Mouse (Mus musculus): Measurements from ENCODE around the gene Pdxk. TPM values are rescaled to one million over a fixed set of nuclear protein-coding genes. Genes with fewer than 3 reads are reported as not detected.
"Not testable (repeated sequence)": the region's sequence is repeated elsewhere in the genome, so short reads cannot be mapped to it uniquely, and the experiment has no call there.

The Pdxk gene
- total RNA-seq, 2 experiments from 2014 or later: 2.6 to 3.4 TPM

DNA sequence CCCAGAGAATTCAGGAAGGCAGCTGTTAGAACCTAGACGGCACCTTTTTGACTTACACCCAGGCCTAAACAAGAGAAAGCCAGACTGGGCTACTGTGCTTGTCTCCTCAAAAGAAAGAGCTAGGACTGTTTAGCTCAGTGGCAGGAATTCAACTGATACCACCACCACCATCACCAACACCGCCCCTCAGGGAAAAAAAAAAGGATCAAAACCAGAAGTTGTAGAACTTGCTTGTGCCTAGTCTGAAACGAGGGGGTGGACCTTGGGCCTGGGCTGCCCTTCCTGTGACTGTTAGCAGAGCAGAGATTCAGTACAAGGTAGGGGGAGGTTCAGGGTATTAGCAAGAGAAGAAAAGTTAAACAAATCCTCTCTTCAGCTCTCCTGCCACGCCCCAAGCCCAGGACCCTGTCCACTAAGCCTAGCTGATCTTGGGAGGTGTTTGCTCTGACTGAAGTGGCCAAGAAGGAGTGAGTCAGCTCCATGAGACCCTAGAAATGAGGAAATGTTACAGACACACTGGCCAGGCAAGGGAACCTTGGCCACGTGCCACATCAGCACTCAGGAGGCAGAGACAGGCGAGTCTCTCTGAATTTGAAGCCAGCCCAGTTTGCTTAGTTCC is 38.5 kb downstream of the Pdxk start:
- no peak for ATAC-seq (replicated peaks; ENCODE audit: low FRiP score, poor library complexity, severe bottlenecking)

- peak; percentile 90 for ATAC-seq (replicated peaks; ENCODE audit: low FRiP score, poor library complexity, severe bottlenecking)
Observed at GRCm38 (mm10) chr10:78425181-78426041, 39.4 kb downstream of the Pdxk start, which contains the start of gene Cstb. Gene Cstb (plus strand): TSS chr10:78425669.

DNA sequence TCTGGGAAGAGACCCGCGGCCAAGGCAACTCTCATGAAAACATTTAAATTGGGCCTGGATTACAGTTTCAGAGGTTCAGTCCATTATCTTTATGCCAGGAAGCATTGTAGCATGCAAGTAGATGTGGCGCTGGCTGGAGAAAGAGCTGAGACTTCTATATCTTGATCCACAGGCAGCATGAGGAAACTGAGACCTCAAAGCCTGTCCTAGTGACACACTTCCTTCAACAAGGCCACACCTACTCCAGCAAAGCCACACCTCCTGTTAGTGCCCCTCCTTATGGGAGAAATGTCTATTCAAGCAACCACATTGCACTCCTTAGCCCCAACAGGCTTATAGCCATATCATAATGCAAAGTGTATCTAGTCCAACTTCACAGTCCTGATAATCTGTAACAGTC is 42.2 kb downstream of the Pdxk start:
- no peak for ATAC-seq (replicated peaks; ENCODE audit: low FRiP score, poor library complexity, severe bottlenecking)

GRCm38 (mm10) chr10:78420929-78421328 is 43.8 kb downstream of the Pdxk start:
- no peak for ATAC-seq (replicated peaks; ENCODE audit: low FRiP score, poor library complexity, severe bottlenecking)

DNA sequence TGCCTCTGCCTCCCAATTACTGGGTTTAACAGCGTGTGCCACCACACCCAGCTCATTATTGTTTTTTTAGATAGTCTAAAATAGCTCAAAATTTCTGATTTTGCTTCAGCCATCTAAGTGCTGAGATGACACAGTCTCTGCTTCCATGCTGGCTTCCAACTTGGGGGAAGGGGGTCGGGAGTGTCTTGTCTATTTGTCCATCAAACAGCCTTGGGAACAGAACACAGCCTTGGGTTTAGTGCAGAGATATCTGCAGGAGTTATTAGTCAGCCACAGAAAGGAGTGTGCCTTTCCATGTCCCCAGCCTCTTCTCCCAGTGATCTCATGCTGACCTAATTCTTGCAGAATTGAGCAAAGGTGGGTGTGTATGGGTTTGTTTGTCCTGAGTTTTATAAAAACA is 46.0 kb downstream of the Pdxk start:
- no peak for ATAC-seq (replicated peaks; ENCODE audit: low FRiP score, poor library complexity, severe bottlenecking)

DNA sequence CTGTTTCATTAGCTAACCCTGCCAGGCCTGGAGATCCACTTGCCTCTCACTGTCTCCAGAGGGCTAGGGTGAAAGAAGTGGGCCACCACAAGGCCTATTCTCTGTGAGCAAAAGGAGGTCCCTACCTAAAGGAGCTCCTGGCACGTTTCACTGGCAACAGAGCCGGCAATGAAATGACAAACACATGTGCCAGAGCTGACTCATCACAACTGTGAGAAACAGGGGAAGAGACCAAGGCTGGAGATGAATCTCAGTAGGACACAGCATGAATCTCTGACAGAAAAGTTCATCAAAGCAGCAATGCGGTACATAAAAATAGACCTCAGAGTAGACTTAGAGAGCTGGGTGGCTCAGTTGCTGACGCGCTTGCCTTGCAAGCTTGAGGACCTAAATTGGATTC is 46.9 kb downstream of the Pdxk start:
- no peak for ATAC-seq (replicated peaks; ENCODE audit: low FRiP score, poor library complexity, severe bottlenecking)

- ATAC-seq (replicated peaks; ENCODE audit: low FRiP score, poor library complexity, severe bottlenecking): not testable (repeated sequence)
Observed at GRCm38 (mm10) chr10:78414936-78415335, 49.8 kb downstream of the Pdxk start.

DNA sequence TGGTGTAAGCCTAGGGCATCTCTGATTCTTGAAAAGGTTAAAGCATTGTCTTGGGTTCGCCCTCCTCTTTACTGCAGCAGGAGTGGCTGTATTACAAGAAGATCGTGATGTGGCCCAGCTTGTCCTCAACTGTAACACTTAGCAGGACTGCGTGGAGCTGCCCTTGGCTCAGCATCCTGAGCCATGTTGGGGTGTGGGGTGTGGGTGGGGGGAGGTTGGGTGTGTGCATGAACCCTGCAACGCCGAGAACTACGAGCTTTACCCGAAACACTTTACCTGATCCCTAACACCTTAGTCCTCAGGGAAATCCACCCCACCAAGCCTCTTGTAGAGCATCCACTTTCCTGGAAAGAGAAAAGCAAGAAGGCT is 51.6 kb downstream of the Pdxk start:
- ATAC-seq (replicated peaks; ENCODE audit: low FRiP score, poor library complexity, severe bottlenecking): no peak

DNA sequence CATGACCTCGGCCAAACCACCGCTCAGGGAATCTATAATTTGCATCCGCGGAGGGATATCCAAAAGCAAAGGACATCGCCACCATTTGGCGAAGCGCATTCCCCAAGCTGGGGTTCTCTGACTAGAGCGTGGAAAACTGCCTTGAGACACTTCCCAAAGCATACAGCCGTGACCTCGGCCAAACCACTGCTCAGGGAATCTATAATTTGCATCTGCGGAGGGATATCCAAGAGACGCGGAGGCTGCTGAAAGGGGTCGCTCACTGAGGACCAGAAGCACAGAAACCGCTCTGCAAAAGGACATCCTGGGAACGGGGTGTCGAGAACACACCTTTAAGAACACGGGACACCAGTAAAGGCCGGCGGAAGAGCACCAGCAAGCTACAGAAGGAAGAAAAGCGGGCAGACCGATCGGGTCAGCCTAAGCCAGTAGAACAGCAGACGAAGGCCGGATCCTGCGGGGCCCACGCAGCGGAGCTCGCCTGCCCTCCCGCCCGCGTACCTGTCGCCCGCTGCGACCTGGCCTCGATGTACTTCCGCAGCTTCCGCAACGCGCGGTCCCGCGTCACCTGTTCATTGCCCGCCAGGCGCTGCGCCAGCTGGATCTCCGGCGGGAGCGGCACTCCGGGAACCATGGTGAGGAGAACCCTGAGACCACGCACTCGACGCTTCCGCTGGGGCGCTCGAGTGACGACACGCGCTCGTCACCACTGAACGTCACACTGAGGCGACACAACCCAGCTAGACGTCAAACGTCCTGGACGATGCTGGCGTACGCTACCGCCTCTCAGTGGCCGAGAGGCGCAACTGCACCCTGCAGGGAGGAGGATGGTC is 52.2 kb downstream of the Pdxk start, which contains the start of gene Rrp1:
Gene Rrp1 (minus strand): TSS at position 725 of the 833 bp plus-strand sequence.
- peak; percentile 97 for ATAC-seq (replicated peaks; ENCODE audit: low FRiP score, poor library complexity, severe bottlenecking)

GRCm38 (mm10) chr10:78411851-78412250 is 52.9 kb downstream of the Pdxk start:
- no peak for ATAC-seq (replicated peaks; ENCODE audit: low FRiP score, poor library complexity, severe bottlenecking)

GRCm38 (mm10) chr10:78409035-78409788 is 55.6 kb downstream of the Pdxk start:
- no peak for ATAC-seq (replicated peaks; ENCODE audit: low FRiP score, poor library complexity, severe bottlenecking)

DNA sequence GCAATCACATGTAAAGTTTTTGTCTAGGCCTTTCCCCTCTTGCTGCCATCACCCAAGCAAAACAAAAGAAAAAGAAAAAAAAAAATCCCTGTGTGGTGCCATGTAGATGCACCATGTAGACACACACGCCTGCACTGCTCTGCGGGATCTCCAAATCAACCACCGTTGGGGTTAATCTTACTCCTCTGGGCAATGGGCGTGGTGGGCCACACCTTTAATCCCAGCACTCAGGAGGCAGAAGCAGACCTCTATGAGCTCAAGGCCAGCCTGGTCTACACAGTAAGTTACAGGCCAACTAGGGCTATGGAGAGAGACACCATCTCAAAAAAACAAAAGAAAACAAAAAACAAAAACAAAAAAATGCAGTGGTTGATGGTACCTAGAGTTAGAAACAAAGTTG is 57.6 kb downstream of the Pdxk start:
- ATAC-seq (replicated peaks; ENCODE audit: low FRiP score, poor library complexity, severe bottlenecking): no peak

- ATAC-seq (replicated peaks; ENCODE audit: low FRiP score, poor library complexity, severe bottlenecking): no peak
Observed at GRCm38 (mm10) chr10:78406152-78406551, 58.6 kb downstream of the Pdxk start.

- ATAC-seq (replicated peaks; ENCODE audit: low FRiP score, poor library complexity, severe bottlenecking): no peak
Observed at GRCm38 (mm10) chr10:78402301-78402922, 62.4 kb downstream of the Pdxk start.

GRCm38 (mm10) chr10:78401127-78401526 is 63.6 kb downstream of the Pdxk start:
- no peak for ATAC-seq (replicated peaks; ENCODE audit: low FRiP score, poor library complexity, severe bottlenecking)

DNA sequence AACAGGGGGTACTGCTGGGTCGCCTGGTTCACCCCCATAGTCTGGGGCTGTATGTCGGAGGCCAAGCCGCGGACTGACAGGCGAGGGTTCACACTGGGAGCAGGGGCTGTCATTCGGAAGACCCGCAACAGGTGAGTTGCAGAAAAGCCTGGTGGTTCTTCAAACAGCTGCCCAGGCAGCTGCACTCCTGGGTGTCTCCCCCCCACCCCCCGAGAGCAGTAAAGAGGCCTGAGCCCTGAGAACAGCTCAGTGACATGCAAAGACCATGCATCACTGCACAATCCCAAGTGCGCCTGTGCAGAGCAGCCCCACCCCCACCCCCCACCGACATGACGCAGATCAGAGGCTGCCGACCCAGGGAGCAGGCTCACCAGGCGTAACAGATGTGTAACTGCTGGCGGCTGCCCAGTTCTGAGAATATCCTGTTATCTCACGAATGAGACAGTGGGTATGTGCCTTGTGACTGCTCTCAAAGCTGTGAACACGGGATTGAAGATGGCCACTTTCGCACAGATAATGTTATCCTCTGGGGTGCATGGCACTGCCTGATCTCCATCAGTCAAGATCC is 65.6 kb downstream of the Pdxk start:
- ATAC-seq (replicated peaks; ENCODE audit: low FRiP score, poor library complexity, severe bottlenecking): no peak

GRCm38 (mm10) chr10:78396625-78396885 is 68.2 kb downstream of the Pdxk start:
- ATAC-seq (replicated peaks; ENCODE audit: low FRiP score, poor library complexity, severe bottlenecking): 0 out of 2 replicates have a peak, but pooled peaks have one; percentile 7

DNA sequence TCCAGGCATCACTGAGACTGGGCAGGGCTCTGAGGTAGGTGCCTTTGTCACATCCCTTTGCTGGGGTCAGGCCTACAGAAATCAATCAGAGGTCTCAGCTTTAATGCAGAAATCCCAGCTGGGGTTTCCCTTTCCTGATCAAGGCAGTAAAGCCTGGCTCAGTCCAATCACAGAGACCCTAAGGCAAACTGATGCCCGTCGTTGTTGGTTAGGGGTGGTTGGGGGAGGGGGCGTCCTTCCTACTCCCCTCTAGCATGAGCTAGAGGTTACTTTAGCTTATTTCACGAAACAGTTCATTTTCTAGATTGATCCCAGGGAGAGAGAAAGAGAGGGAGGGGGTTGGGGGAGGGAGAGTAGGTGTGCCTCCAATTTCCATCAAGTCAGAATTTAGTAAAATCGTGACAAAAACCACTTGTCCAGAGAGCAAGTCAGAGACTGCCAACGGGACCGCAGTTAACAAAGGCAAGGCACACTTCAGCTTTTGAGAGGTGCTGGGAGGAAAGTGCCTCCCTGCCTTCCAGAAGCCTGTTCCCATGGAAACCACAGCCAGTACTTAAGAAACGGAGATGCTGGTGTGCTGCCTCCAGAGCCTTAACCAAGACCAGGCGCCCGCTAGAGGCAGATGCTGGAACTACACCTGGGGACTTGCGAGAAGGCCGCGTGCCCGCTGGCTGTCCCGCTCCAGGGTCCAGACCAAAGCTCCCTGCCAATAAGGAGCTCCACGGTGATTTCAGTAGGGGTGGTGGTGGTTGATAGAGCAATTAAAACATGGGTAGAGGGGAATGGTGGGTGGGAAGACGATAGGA is 68.8 kb downstream of the Pdxk start:
- ATAC-seq (replicated peaks; ENCODE audit: low FRiP score, poor library complexity, severe bottlenecking): peak; percentile 71
